Mouse (Mus musculus): Measurements from ENCODE around the gene Anapc11. TPM values are rescaled to one million over a fixed set of nuclear protein-coding genes. Genes with fewer than 3 reads are reported as not detected.
"Not testable (repeated sequence)": the region's sequence is repeated elsewhere in the genome, so short reads cannot be mapped to it uniquely, and the experiment has no call there.

The Anapc11 gene
- polyA plus RNA-seq, 1 experiment from 2014 or later: 210 TPM

- 90% methylated on average over 11 of the region's 11 CpGs for WGBS
- no peak for ATAC-seq (ENCODE audit: low FRiP score, low TSS enrichment)
Observed at GRCm38 (mm10) chr11:120578694-120579243, 19.5 kb upstream of the Anapc11 start.

GRCm38 (mm10) chr11:120579316-120580107, 18.7 kb upstream of the Anapc11 start:
- Histone ChIP-seq H3K27me3 (ENCODE audit: control insufficient read depth, insufficient read depth, low read length) (no peaks in the 10 kb centered on the region), H3K36me3 (ENCODE audit: control insufficient read depth, insufficient read depth, low read length) (peaks cover 27% of the 10 kb centered on the region), H3K27ac (replicated peaks; ENCODE audit: low read depth, low read length) (peak overlapping the region; percentile 97; the same call in 1 of the 2 replicates), H3K4me2 (ENCODE audit: low read length) (peak overlapping the region; percentile 91), H3K4me3 (replicated peaks; ENCODE audit: low read depth, low read length) (peak overlapping the region; percentile 79), H3K4me1 (ENCODE audit: control insufficient read depth, insufficient read depth, low read length) (peaks cover 21% of the 10 kb centered on the region), H3K9ac (replicated peaks; ENCODE audit: low read length) (peak overlapping the region; percentile 94), H3K9me3 (ENCODE audit: control insufficient read depth, low read length) (no peaks in the 10 kb centered on the region)
- 65% methylated on average over 15 of the region's 15 CpGs for WGBS
- DNase-seq (peak; percentile 87), ATAC-seq (ENCODE audit: low FRiP score, low TSS enrichment) (no peak)

More at GRCm38 (mm10) chr11:120578694-120579243, 19.5 kb upstream of the Anapc11 start:
- H3K36me3 ChIP-seq (ENCODE audit: control insufficient read depth, insufficient read depth, low read length): peaks cover 27% of the 10 kb centered on the region
- H3K4me3 ChIP-seq (replicated peaks; ENCODE audit: low read depth, low read length): no peak overlapping the region
- no peak overlapping the region for H3K9ac ChIP-seq (replicated peaks; ENCODE audit: low read length)
- no peaks in the 10 kb centered on the region for H3K9me3 ChIP-seq (ENCODE audit: control insufficient read depth, low read length)
- no peak for DNase-seq
- H3K27me3 ChIP-seq (ENCODE audit: control insufficient read depth, insufficient read depth, low read length): no peaks in the 10 kb centered on the region
- H3K27ac ChIP-seq (replicated peaks; ENCODE audit: low read depth, low read length): no peak overlapping the region
- H3K4me2 ChIP-seq (ENCODE audit: low read length): no peak overlapping the region
- H3K4me1 ChIP-seq (ENCODE audit: control insufficient read depth, insufficient read depth, low read length): peaks cover 21% of the 10 kb centered on the region

GRCm38 (mm10) chr11:120580190-120580589, 18.0 kb upstream of the Anapc11 start:
- DNase-seq: no peak
- H3K9ac ChIP-seq (replicated peaks; ENCODE audit: low read length): peak overlapping the region; percentile 94
- no peaks in the 10 kb centered on the region for H3K9me3 ChIP-seq (ENCODE audit: control insufficient read depth, low read length)
- peak overlapping the region; percentile 79 for H3K4me3 ChIP-seq (replicated peaks; ENCODE audit: low read depth, low read length)
- WGBS: 67% methylated on average over 7 of the region's 7 CpGs
- no peak for ATAC-seq (ENCODE audit: low FRiP score, low TSS enrichment)
- peak overlapping the region; percentile 97 for H3K27ac ChIP-seq (replicated peaks; ENCODE audit: low read depth, low read length)
- H3K27me3 ChIP-seq (ENCODE audit: control insufficient read depth, insufficient read depth, low read length): no peaks in the 10 kb centered on the region
- H3K4me2 ChIP-seq (ENCODE audit: low read length): peak overlapping the region; percentile 91
- H3K36me3 ChIP-seq (ENCODE audit: control insufficient read depth, insufficient read depth, low read length): peaks cover 30% of the 10 kb centered on the region
- peaks cover 21% of the 10 kb centered on the region for H3K4me1 ChIP-seq (ENCODE audit: control insufficient read depth, insufficient read depth, low read length)

GRCm38 (mm10) chr11:120580871-120581331, 17.3 kb upstream of the Anapc11 start:
- peak overlapping the region; percentile 97 for H3K27ac ChIP-seq (replicated peaks; ENCODE audit: low read depth, low read length)
- WGBS: under 1% methylated on average over 41 of the region's 44 CpGs

GRCm38 (mm10) chr11:120581490-120582267, 16.5 kb upstream of the Anapc11 start, which contains the start of gene Arhgdia:
Gene Arhgdia, minus strand, starts transcription at chr11:120581624.
- H3K9ac ChIP-seq (replicated peaks; ENCODE audit: low read length): peak within 1 kb of the TSS; percentile 94
- no peaks in the 10 kb centered on the region for H3K9me3 ChIP-seq (ENCODE audit: control insufficient read depth, low read length)
- peak; percentile 96 for DNase-seq
- H3K27ac ChIP-seq (replicated peaks; ENCODE audit: low read depth, low read length): peak within 1 kb of the TSS; percentile 97
- H3K4me2 ChIP-seq (ENCODE audit: low read length): peak within 1 kb of the TSS; percentile 91
- H3K4me3 ChIP-seq (replicated peaks; ENCODE audit: low read depth, low read length): peak within 1 kb of the TSS; percentile 79
- H3K36me3 ChIP-seq (ENCODE audit: control insufficient read depth, insufficient read depth, low read length): peaks cover 45% of the 10 kb centered on the region
- peaks cover 21% of the 10 kb centered on the region for H3K4me1 ChIP-seq (ENCODE audit: control insufficient read depth, insufficient read depth, low read length)
- H3K27me3 ChIP-seq (ENCODE audit: control insufficient read depth, insufficient read depth, low read length): no peaks in the 10 kb centered on the region
- peak; percentile 80 for ATAC-seq (ENCODE audit: low FRiP score, low TSS enrichment)
- WGBS: 5% methylated on average over 58 of the region's 75 CpGs

More at GRCm38 (mm10) chr11:120580871-120581331, 17.3 kb upstream of the Anapc11 start:
- Histone ChIP-seq H3K9ac (replicated peaks; ENCODE audit: low read length) (peak overlapping the region; percentile 94), H3K4me3 (replicated peaks; ENCODE audit: low read depth, low read length) (peak overlapping the region; percentile 79), H3K4me1 (ENCODE audit: control insufficient read depth, insufficient read depth, low read length) (peaks cover 21% of the 10 kb centered on the region), H3K36me3 (ENCODE audit: control insufficient read depth, insufficient read depth, low read length) (peaks cover 38% of the 10 kb centered on the region), H3K27me3 (ENCODE audit: control insufficient read depth, insufficient read depth, low read length) (no peaks in the 10 kb centered on the region), H3K9me3 (ENCODE audit: control insufficient read depth, low read length) (no peaks in the 10 kb centered on the region), H3K4me2 (ENCODE audit: low read length) (peak overlapping the region; percentile 91)
- DNase-seq (peak; percentile 70), ATAC-seq (ENCODE audit: low FRiP score, low TSS enrichment) (peak; percentile 24; the same call in 1 of the 2 replicates)

GRCm38 (mm10) chr11:120582268-120582981, 15.8 kb upstream of the Anapc11 start:
- H3K9me3 ChIP-seq (ENCODE audit: control insufficient read depth, low read length): no peaks in the 10 kb centered on the region
- H3K27ac ChIP-seq (replicated peaks; ENCODE audit: low read depth, low read length): peak overlapping the region; percentile 97
- H3K9ac ChIP-seq (replicated peaks; ENCODE audit: low read length): peak overlapping the region; percentile 94
- DNase-seq (peak; percentile 50), ATAC-seq (ENCODE audit: low FRiP score, low TSS enrichment) (no peak)
- peak overlapping the region; percentile 79 for H3K4me3 ChIP-seq (replicated peaks; ENCODE audit: low read depth, low read length)
- peaks cover 21% of the 10 kb centered on the region for H3K4me1 ChIP-seq (ENCODE audit: control insufficient read depth, insufficient read depth, low read length)
- peaks cover 53% of the 10 kb centered on the region for H3K36me3 ChIP-seq (ENCODE audit: control insufficient read depth, insufficient read depth, low read length)
- 67% methylated on average over 8 of the region's 8 CpGs for WGBS
- H3K27me3 ChIP-seq (ENCODE audit: control insufficient read depth, insufficient read depth, low read length): no peaks in the 10 kb centered on the region
- H3K4me2 ChIP-seq (ENCODE audit: low read length): peak overlapping the region; percentile 91

- not testable (repeated sequence) for H3K27ac ChIP-seq (replicated peaks; ENCODE audit: low read depth, low read length); H3K9me3 ChIP-seq (ENCODE audit: control insufficient read depth, low read length); H3K4me3 ChIP-seq (replicated peaks; ENCODE audit: low read depth, low read length); H3K27me3 ChIP-seq (ENCODE audit: control insufficient read depth, insufficient read depth, low read length); ATAC-seq (ENCODE audit: low FRiP score, low TSS enrichment); H3K4me2 ChIP-seq (ENCODE audit: low read length); DNase-seq; H3K9ac ChIP-seq (replicated peaks; ENCODE audit: low read length)
- Histone ChIP-seq H3K36me3 (ENCODE audit: control insufficient read depth, insufficient read depth, low read length) (peaks cover 53% of the 10 kb centered on the region), H3K4me1 (ENCODE audit: control insufficient read depth, insufficient read depth, low read length) (peaks cover 21% of the 10 kb centered on the region)
- WGBS: 86% methylated on average over 2 of the region's 2 CpGs
Observed at GRCm38 (mm10) chr11:120582982-120583293, 15.3 kb upstream of the Anapc11 start.

GRCm38 (mm10) chr11:120583937-120584336, 14.3 kb upstream of the Anapc11 start:
- no peak overlapping the region for H3K27ac ChIP-seq (replicated peaks; ENCODE audit: low read depth, low read length)
- no peak overlapping the region for H3K4me3 ChIP-seq (replicated peaks; ENCODE audit: low read depth, low read length)
- peaks cover 53% of the 10 kb centered on the region for H3K36me3 ChIP-seq (ENCODE audit: control insufficient read depth, insufficient read depth, low read length)
- no peaks in the 10 kb centered on the region for H3K27me3 ChIP-seq (ENCODE audit: control insufficient read depth, insufficient read depth, low read length)
- H3K9me3 ChIP-seq (ENCODE audit: control insufficient read depth, low read length): no peaks in the 10 kb centered on the region
- ATAC-seq (ENCODE audit: low FRiP score, low TSS enrichment) (no peak), DNase-seq (no peak)
- H3K9ac ChIP-seq (replicated peaks; ENCODE audit: low read length): no peak overlapping the region
- peaks cover 21% of the 10 kb centered on the region for H3K4me1 ChIP-seq (ENCODE audit: control insufficient read depth, insufficient read depth, low read length)
- 97% methylated on average over 1 of the region's 1 CpGs for WGBS
- H3K4me2 ChIP-seq (ENCODE audit: low read length): no peak overlapping the region
